Mouse (Mus musculus): Measurements from ENCODE around the gene Cox18. TPM values are rescaled to one million over a fixed set of nuclear protein-coding genes. Genes with fewer than 3 reads are reported as not detected.

Gene Cox18
- polyA plus RNA-seq, 1 experiment from 2014 or later: 32.0 TPM

Other genes with a start within 250 kb of the Cox18 start
- 20.6 and 23.1 TPM in 2 replicates for gene Ankrd17, start 142.6 kb upstream of the Cox18 start, polyA plus RNA-seq (2015; fragmentation: Nextera tagmentation; extraction: Ambion mirVana)
- gene Gm9958, start 143.2 kb upstream of the Cox18 start, polyA plus RNA-seq (2015; fragmentation: Nextera tagmentation; extraction: Ambion mirVana): 5.6 TPM in 2 replicates
- 2.5 and 12.6 TPM in 2 replicates for gene Alb, start 236.9 kb upstream of the Cox18 start, polyA plus RNA-seq (2015; fragmentation: Nextera tagmentation; extraction: Ambion mirVana)